Mouse (Mus musculus): Measurements from ENCODE around the gene Klk9.

DNA sequence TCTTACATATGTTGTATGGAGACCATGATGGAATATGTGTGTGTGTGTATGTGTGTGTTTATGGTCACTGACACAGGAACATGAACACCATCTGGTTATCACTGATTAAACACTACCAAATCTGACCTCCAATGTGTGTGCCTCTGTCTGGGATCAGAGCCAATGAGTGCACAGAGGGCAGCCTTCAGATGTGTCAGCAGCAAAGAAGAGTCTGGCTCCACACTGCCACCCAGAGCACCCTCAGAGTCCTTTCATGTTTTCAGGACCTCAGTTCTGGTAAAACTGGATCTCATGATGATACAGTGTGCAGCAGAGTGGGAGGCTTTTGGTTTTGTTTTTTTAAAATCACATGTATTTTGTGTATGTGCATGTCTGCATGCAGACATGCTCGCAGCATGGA, 6.4 kb upstream of the Klk9 start:
- TF ChIP-seq CTCF (IDR thresholded peaks at IDR 0.05; ENCODE audit: control insufficient read depth, insufficient read depth, insufficient replicate concordance, low read depth, low read length) (peak; percentile 13; the same call in 1 of the 2 replicates), POLR2A (IDR thresholded peaks at IDR 0.05; ENCODE audit: control insufficient read depth, low read depth, low read length) (no peak)

All from testis, adult 2 months (tissue).